Mouse (Mus musculus) stomach, embryonic 14.5 days (tissue): ENCODE results near the gene Tmem104. TPM values are rescaled to one million over a fixed set of nuclear protein-coding genes. Genes with fewer than 3 reads are reported as not detected.

ENCODE experiments used
- ATAC-seq: fragments of 200-750 bp; cut with Nextera tagmentation; 2 replicates; pipeline ENCODE4 v1.8.0; 2017; ENCODE audit warnings: low read depth, moderate TSS enrichment; ENCODE audit not compliant: insufficient number of reproducible peaks, insufficient read depth, low FRiP score
- H3K27ac ChIP-seq: fragments of 300-500 bp; sonication (generic); 2 replicates; pipeline ENCODE4 v1.5.1; 2014; ENCODE audit warnings: mild to moderate bottlenecking, low read length, moderate library complexity, mixed read lengths
- H3K27me3 ChIP-seq: fragments of 300-500 bp; sonication (generic); 2 replicates; pipeline ENCODE4 v1.6.1; 2014; ENCODE audit warnings: low read length, control low read depth, mixed read lengths; ENCODE audit not compliant: control insufficient read depth, insufficient read depth
- H3K36me3 ChIP-seq: fragments of 300-500 bp; sonication (generic); 2 replicates; pipeline ENCODE4 v1.6.1; 2014; ENCODE audit warnings: mild to moderate bottlenecking, control low read depth, low read length, moderate library complexity, mixed read lengths; ENCODE audit not compliant: control insufficient read depth, insufficient read depth
- H3K4me1 ChIP-seq: fragments of 300-500 bp; sonication (generic); 2 replicates; pipeline ENCODE4 v1.6.1; 2014; ENCODE audit warnings: low read length, control low read depth, mixed read lengths; ENCODE audit not compliant: control insufficient read depth, insufficient read depth
- H3K4me2 ChIP-seq: fragments of 300-500 bp; sonication (generic); replicated peaks from 2 replicates; pipeline ENCODE4 v1.6.1; 2014; ENCODE audit warnings: low read depth, low read length, control low read depth
- H3K4me3 ChIP-seq: fragments of 300-500 bp; sonication (generic); 2 replicates; pipeline ENCODE4 v1.5.1; 2014; ENCODE audit warnings: low read depth, low read length, control low read depth
- H3K9ac ChIP-seq: fragments of 300-500 bp; sonication (generic); replicated peaks from 2 replicates; pipeline ENCODE4 v1.6.1; 2014; ENCODE audit warnings: low read depth, mild to moderate bottlenecking, control low read depth, low read length, moderate library complexity, mixed read lengths
- H3K9me3 ChIP-seq: fragments of 300-500 bp; sonication (generic); 2 replicates; pipeline ENCODE4 v1.6.1; 2016; ENCODE audit warnings: low read depth, low read length, control low read depth; ENCODE audit not compliant: control insufficient read depth
- WGBS: fragments of 180-500 bp; shearing (Covaris S2); extraction: QIAGEN DNeasy Blood & Tissue Kit; methylation state at CpG from one replicate; pipeline ENCODE4 v1.1.7; 2014; 5-methylcytosine and 5-hydroxymethylcytosine counted together
- polyA plus RNA-seq: library from polyadenylated mRNA; unstranded; fragments of >200 nt; fragmentation: Nextera tagmentation; extraction: Ambion mirVana; gene quantifications from 2 replicates; pipeline ENCODE4 v1.2.1, GENCODE M21; 2014

Tmem104 gene
- polyA plus RNA-seq, 1 experiment from 2014 or later = 10.5 TPM

- Histone ChIP-seq H3K9ac (no peak overlapping the region), H3K36me3 (no peaks in the 10 kb centered on the region), H3K4me2 (no peak overlapping the region), H3K27ac (no peak overlapping the region), H3K4me3 (no peak overlapping the region), H3K9me3 (no peaks in the 10 kb centered on the region), H3K4me1 (peaks cover 19% of the 10 kb centered on the region), H3K27me3 (peaks cover 4% of the 10 kb centered on the region)
- ATAC-seq = no peak
- 5% methylated on average over 5 of the region's 5 CpGs for WGBS
Measured at GRCm38 (mm10) chr11:115155053-115155634, 32.1 kb upstream of the Tmem104 start.

- Histone ChIP-seq H3K36me3 (no peaks in the 10 kb centered on the region), H3K9me3 (no peaks in the 10 kb centered on the region), H3K27me3 (peaks cover 4% of the 10 kb centered on the region), H3K4me3 (no peak overlapping the region), H3K9ac (no peak overlapping the region), H3K4me2 (no peak overlapping the region), H3K27ac (peak overlapping the region; percentile 52; the same call in 1 of the 2 replicates), H3K4me1 (peaks cover 27% of the 10 kb centered on the region)
- ATAC-seq = no peak
- 29% methylated on average over 12 of the region's 12 CpGs for WGBS
Measured at GRCm38 (mm10) chr11:115157933-115158719, 29.2 kb upstream of the Tmem104 start.

GRCm38 (mm10) chr11:115160016-115160797 lies 27.1 kb upstream of the Tmem104 start:
- Histone ChIP-seq H3K9me3 (no peaks in the 10 kb centered on the region), H3K27ac (no peak overlapping the region), H3K4me2 (no peak overlapping the region), H3K4me3 (no peak overlapping the region), H3K4me1 (peaks cover 28% of the 10 kb centered on the region), H3K36me3 (no peaks in the 10 kb centered on the region), H3K9ac (no peak overlapping the region), H3K27me3 (no peaks in the 10 kb centered on the region)
- ATAC-seq = no peak
- WGBS = 48% methylated on average over 11 of the region's 11 CpGs

- Histone ChIP-seq H3K27ac (peak overlapping the region; percentile 33; the same call in 1 of the 2 replicates), H3K4me1 (peaks cover 30% of the 10 kb centered on the region)
- WGBS = 29% methylated on average over 10 of the region's 10 CpGs
Measured at GRCm38 (mm10) chr11:115160883-115161577, 26.3 kb upstream of the Tmem104 start.

GRCm38 (mm10) chr11:115161578-115162204 lies 25.6 kb upstream of the Tmem104 start:
- H3K4me1 ChIP-seq = peaks cover 30% of the 10 kb centered on the region
- no peak overlapping the region for H3K9ac ChIP-seq
- H3K4me3 ChIP-seq = no peak overlapping the region
- H3K36me3 ChIP-seq = no peaks in the 10 kb centered on the region
- H3K27ac ChIP-seq = peak overlapping the region; percentile 72
- no peaks in the 10 kb centered on the region for H3K27me3 ChIP-seq
- H3K4me2 ChIP-seq = 0 out of 2 replicates have a peak overlapping the region, but pooled peaks have one; percentile 83
- WGBS = 52% methylated on average over 9 of the region's 9 CpGs
- H3K9me3 ChIP-seq = no peaks in the 10 kb centered on the region
- no peak for ATAC-seq

More at GRCm38 (mm10) chr11:115160883-115161577, 26.3 kb upstream of the Tmem104 start:
- H3K27me3 ChIP-seq = no peaks in the 10 kb centered on the region
- ATAC-seq = no peak
- H3K9ac ChIP-seq = no peak overlapping the region
- no peak overlapping the region for H3K4me3 ChIP-seq
- no peaks in the 10 kb centered on the region for H3K36me3 ChIP-seq
- H3K4me2 ChIP-seq = no peak overlapping the region
- no peaks in the 10 kb centered on the region for H3K9me3 ChIP-seq

- H3K9me3 ChIP-seq = no peaks in the 10 kb centered on the region
- no peak for ATAC-seq
- H3K4me3 ChIP-seq = no peak overlapping the region
- 18% methylated on average over 9 of the region's 9 CpGs for WGBS
- no peaks in the 10 kb centered on the region for H3K27me3 ChIP-seq
- H3K27ac ChIP-seq = peak overlapping the region; percentile 72
- no peaks in the 10 kb centered on the region for H3K36me3 ChIP-seq
- H3K4me2 ChIP-seq = peak overlapping the region; percentile 83
- no peak overlapping the region for H3K9ac ChIP-seq
- peaks cover 30% of the 10 kb centered on the region for H3K4me1 ChIP-seq
Measured at GRCm38 (mm10) chr11:115162205-115162601, 25.1 kb upstream of the Tmem104 start.

GRCm38 (mm10) chr11:115162832-115163480 lies 24.3 kb upstream of the Tmem104 start, which contains the start of gene Slc9a3r1:
TSS of gene Slc9a3r1 (plus strand) at chr11:115163341.
- no peaks in the 10 kb centered on the region for H3K27me3 ChIP-seq
- peak within 1 kb of the TSS; percentile 83 for H3K4me2 ChIP-seq
- peak within 1 kb of the TSS; percentile 53 for H3K9ac ChIP-seq
- H3K36me3 ChIP-seq = no peaks in the 10 kb centered on the region
- peak within 1 kb of the TSS; percentile 76 for H3K4me3 ChIP-seq
- peaks cover 27% of the 10 kb centered on the region for H3K4me1 ChIP-seq
- H3K9me3 ChIP-seq = no peaks in the 10 kb centered on the region
- ATAC-seq = peak; percentile 93
- peak within 1 kb of the TSS; percentile 72 for H3K27ac ChIP-seq
- WGBS = under 1% methylated on average over 47 of the region's 47 CpGs
